Mouse (Mus musculus) stomach, embryonic 15.5 days (tissue): ENCODE measurements around the gene Nmnat1. TPM values are rescaled to one million over a fixed set of nuclear protein-coding genes. Genes with fewer than 3 reads are reported as not detected.
"Not testable (repeated sequence)": the region's sequence is repeated elsewhere in the genome, so short reads cannot be mapped to it uniquely, and the experiment has no call there.

Source experiments
- ATAC-seq: fragments of 200-750 bp; cut with Nextera tagmentation; 2 replicates; pipeline ENCODE4 v1.8.0; 2017; ENCODE audit warnings: low read depth, moderate number of reproducible peaks, moderate TSS enrichment; ENCODE audit not compliant: insufficient read depth, low FRiP score
- H3K27ac ChIP-seq: fragments of 300-500 bp; sonication (generic); 2 replicates; pipeline ENCODE4 v1.5.1; 2015; ENCODE audit warnings: mild to moderate bottlenecking, inconsistent platforms
- H3K27me3 ChIP-seq: fragments of 300-500 bp; sonication (generic); replicated peaks from 2 replicates; pipeline ENCODE4 v1.6.1; 2015; ENCODE audit warnings: inconsistent platforms
- H3K36me3 ChIP-seq: fragments of 300-500 bp; sonication (generic); 2 replicates; pipeline ENCODE4 v1.6.1; 2015; ENCODE audit warnings: inconsistent platforms
- H3K4me1 ChIP-seq: fragments of 300-500 bp; sonication (generic); 2 replicates; pipeline ENCODE4 v1.6.1; 2015; ENCODE audit warnings: inconsistent platforms
- H3K4me2 ChIP-seq: fragments of 300-500 bp; sonication (generic); 2 replicates; pipeline ENCODE4 v1.6.1; 2015; ENCODE audit warnings: mild to moderate bottlenecking, inconsistent platforms
- H3K4me3 ChIP-seq: fragments of 300-500 bp; sonication (generic); replicated peaks from 2 replicates; pipeline ENCODE4 v1.5.1; 2015; ENCODE audit warnings: inconsistent platforms
- H3K9ac ChIP-seq: fragments of 300-500 bp; sonication (generic); 2 replicates; pipeline ENCODE4 v1.6.1; 2015; ENCODE audit warnings: inconsistent platforms
- H3K9me3 ChIP-seq: fragments of 300-500 bp; sonication (generic); 2 replicates; pipeline ENCODE4 v1.6.1; 2016; ENCODE audit warnings: inconsistent platforms
- WGBS: fragments of 180-500 bp; shearing (Covaris S2); methylation state at CpG from one replicate; pipeline ENCODE4 v1.1.7; 2015; 5-methylcytosine and 5-hydroxymethylcytosine counted together
- polyA plus RNA-seq: library from polyadenylated mRNA; unstranded; fragments of >200 nt; fragmentation: Nextera tagmentation; extraction: Ambion mirVana; gene quantifications from 2 replicates; pipeline ENCODE4 v1.2.1, GENCODE M21; 2015

The Nmnat1 gene
- polyA plus RNA-seq, 1 experiment from 2014 or later: 9.4 TPM

- H3K4me2 ChIP-seq: no peak overlapping the region
- H3K9ac ChIP-seq: no peak overlapping the region
- no peak overlapping the region for H3K4me3 ChIP-seq
- no peaks in the 10 kb centered on the region for H3K9me3 ChIP-seq
- no peaks in the 10 kb centered on the region for H3K27me3 ChIP-seq
- 69% methylated on average over 6 of the region's 6 CpGs for WGBS
- no peaks in the 10 kb centered on the region for H3K4me1 ChIP-seq
- H3K36me3 ChIP-seq: no peaks in the 10 kb centered on the region
- H3K27ac ChIP-seq: no peak overlapping the region
- no peak for ATAC-seq
These were observed 27.1 kb downstream of the Nmnat1 start for GRCm38 (mm10) chr4:149457831-149458430.

DNA sequence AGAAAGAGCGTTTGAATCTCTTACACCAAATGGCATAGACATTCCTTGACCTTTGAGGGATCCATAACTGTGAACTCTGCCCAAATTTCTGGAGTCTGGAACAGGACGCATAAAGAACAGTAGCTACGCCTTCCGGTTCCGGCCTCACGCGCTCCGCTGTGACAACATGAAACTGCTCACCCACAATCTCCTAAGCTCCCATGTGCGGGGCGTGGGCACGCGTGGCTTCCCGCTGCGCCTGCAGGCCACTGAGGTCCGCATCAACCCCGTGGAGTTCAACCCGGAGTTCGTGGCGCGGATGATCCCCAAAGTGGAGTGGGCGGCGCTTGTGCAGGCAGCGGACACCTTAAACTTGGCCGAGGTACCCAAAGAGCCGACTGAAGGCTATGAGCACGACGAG lies 27.8 kb downstream of the Nmnat1 start:
- not testable (repeated sequence) for H3K4me3 ChIP-seq, ATAC-seq, H3K9me3 ChIP-seq, H3K27ac ChIP-seq, H3K36me3 ChIP-seq, H3K4me1 ChIP-seq, H3K9ac ChIP-seq, H3K4me2 ChIP-seq, H3K27me3 ChIP-seq
- 85% methylated on average over 27 of the region's 27 CpGs for WGBS

GRCm38 (mm10) chr4:149454879-149455278 lies 30.1 kb downstream of the Nmnat1 start, which contains the start of gene Rbp7:
Gene Rbp7 (minus strand): TSS chr4:149454978.
- Histone ChIP-seq H3K9ac (no peak within 1 kb of the TSS), H3K27me3 (no peaks in the 10 kb centered on the region), H3K4me3 (no peak within 1 kb of the TSS), H3K4me1 (no peaks in the 10 kb centered on the region), H3K36me3 (no peaks in the 10 kb centered on the region), H3K4me2 (no peak within 1 kb of the TSS), H3K9me3 (no peaks in the 10 kb centered on the region), H3K27ac (no peak within 1 kb of the TSS)
- WGBS: 41% methylated on average over 8 of the region's 8 CpGs
- ATAC-seq: no peak

GRCm38 (mm10) chr4:149454263-149454662 lies 30.7 kb downstream of the Nmnat1 start:
- H3K27me3 ChIP-seq: no peaks in the 10 kb centered on the region
- ATAC-seq: no peak
- no peak overlapping the region for H3K4me2 ChIP-seq
- H3K36me3 ChIP-seq: no peaks in the 10 kb centered on the region
- H3K4me3 ChIP-seq: no peak overlapping the region
- H3K27ac ChIP-seq: no peak overlapping the region
- no peaks in the 10 kb centered on the region for H3K4me1 ChIP-seq
- 72% methylated on average over 17 of the region's 17 CpGs for WGBS
- H3K9me3 ChIP-seq: no peaks in the 10 kb centered on the region
- H3K9ac ChIP-seq: no peak overlapping the region

DNA sequence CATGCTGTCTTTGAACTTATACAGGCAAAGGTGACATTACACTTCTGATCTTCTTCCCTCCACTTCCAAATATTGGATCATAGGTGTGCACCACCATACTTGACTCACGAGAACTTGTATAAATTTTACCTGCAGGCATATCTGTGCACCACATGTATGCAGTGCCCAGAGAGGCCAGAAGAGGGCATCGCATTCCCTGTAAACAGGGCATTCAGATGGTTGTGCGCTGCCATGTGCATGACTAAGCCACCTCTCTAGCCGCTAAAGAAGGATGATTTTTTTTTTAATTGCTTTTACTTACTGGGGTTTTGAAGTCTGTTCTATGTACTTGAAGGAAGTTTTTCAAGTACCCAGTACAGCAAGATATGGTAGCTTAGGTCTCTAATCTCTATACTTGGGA lies 31.3 kb downstream of the Nmnat1 start:
- no peaks in the 10 kb centered on the region for H3K27me3 ChIP-seq
- no peak for ATAC-seq
- H3K9ac ChIP-seq: no peak overlapping the region
- no peaks in the 10 kb centered on the region for H3K36me3 ChIP-seq
- no peaks in the 10 kb centered on the region for H3K4me1 ChIP-seq
- no peaks in the 10 kb centered on the region for H3K9me3 ChIP-seq
- no peak overlapping the region for H3K4me2 ChIP-seq
- H3K4me3 ChIP-seq: no peak overlapping the region
- H3K27ac ChIP-seq: no peak overlapping the region
- 84% methylated on average over 4 of the region's 4 CpGs for WGBS

DNA sequence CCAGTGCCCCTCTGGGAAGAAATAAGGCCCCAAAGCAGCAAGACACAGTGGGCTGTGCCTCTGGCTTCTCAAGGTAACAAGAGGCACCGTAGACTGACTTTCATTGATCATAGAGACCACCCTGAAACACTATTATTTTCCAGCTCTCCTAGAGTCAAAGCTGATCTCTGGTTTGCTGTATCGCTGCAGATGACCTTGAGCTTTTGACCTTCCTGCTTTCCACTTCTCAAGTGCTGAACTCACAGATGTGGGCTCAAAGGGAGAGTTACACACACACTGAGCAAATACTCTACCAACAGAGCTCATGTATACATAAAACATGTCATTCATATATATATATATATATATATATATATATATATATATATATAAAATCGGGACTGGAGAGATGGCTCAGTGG lies 34.4 kb downstream of the Nmnat1 start:
- WGBS: 76% methylated on average over 3 of the region's 3 CpGs
- ATAC-seq: no peak
- H3K4me2 ChIP-seq: no peak overlapping the region
- H3K9me3 ChIP-seq: no peaks in the 10 kb centered on the region
- no peak overlapping the region for H3K27ac ChIP-seq
- no peak overlapping the region for H3K4me3 ChIP-seq
- H3K36me3 ChIP-seq: no peaks in the 10 kb centered on the region
- 0 out of 2 replicates have a peak, but pooled peaks cover 7% of the 10 kb centered on the region for H3K4me1 ChIP-seq
- H3K9ac ChIP-seq: no peak overlapping the region
- no peaks in the 10 kb centered on the region for H3K27me3 ChIP-seq

- Histone ChIP-seq H3K27ac (peak overlapping the region; percentile 93), H3K27me3 (no peaks in the 10 kb centered on the region), H3K4me3 (no peak overlapping the region), H3K4me1 (0 out of 2 replicates have a peak, but pooled peaks cover 7% of the 10 kb centered on the region), H3K9ac (no peak overlapping the region), H3K4me2 (peak overlapping the region; percentile 78; the same call in 1 of the 2 replicates), H3K36me3 (no peaks in the 10 kb centered on the region), H3K9me3 (no peaks in the 10 kb centered on the region)
- 52% methylated on average over 1 of the region's 1 CpGs for WGBS
- no peak for ATAC-seq
These were observed 38.7 kb downstream of the Nmnat1 start for GRCm38 (mm10) chr4:149446309-149446708.

DNA sequence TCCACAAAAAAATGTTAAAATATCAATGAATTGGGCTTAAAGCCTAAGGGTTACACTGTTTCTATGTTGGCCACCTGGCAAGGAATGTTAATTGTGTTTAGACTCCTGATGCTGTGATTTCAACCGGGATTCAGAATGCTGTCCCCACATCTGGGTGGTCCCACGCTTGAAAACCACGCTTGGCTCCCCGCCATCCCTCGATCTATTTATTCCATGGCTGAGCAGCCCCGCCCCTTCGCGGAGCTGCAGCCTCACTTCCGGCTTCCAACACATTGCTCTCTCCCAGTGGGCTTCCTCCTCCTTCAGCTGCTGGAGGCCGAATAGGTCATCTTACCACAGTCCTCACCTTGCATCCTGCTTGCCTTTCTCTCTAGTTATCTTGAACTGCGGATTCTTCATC lies 39.1 kb downstream of the Nmnat1 start:
- Histone ChIP-seq H3K4me2 (peak overlapping the region; percentile 78), H3K9ac (no peak overlapping the region), H3K4me1 (0 out of 2 replicates have a peak, but pooled peaks cover 7% of the 10 kb centered on the region), H3K36me3 (no peaks in the 10 kb centered on the region), H3K4me3 (peak overlapping the region; percentile 38), H3K27me3 (no peaks in the 10 kb centered on the region), H3K27ac (peak overlapping the region; percentile 93), H3K9me3 (no peaks in the 10 kb centered on the region)
- ATAC-seq: peak; percentile 33; the same call in 1 of the 2 replicates
- WGBS: 4% methylated on average over 11 of the region's 11 CpGs

DNA sequence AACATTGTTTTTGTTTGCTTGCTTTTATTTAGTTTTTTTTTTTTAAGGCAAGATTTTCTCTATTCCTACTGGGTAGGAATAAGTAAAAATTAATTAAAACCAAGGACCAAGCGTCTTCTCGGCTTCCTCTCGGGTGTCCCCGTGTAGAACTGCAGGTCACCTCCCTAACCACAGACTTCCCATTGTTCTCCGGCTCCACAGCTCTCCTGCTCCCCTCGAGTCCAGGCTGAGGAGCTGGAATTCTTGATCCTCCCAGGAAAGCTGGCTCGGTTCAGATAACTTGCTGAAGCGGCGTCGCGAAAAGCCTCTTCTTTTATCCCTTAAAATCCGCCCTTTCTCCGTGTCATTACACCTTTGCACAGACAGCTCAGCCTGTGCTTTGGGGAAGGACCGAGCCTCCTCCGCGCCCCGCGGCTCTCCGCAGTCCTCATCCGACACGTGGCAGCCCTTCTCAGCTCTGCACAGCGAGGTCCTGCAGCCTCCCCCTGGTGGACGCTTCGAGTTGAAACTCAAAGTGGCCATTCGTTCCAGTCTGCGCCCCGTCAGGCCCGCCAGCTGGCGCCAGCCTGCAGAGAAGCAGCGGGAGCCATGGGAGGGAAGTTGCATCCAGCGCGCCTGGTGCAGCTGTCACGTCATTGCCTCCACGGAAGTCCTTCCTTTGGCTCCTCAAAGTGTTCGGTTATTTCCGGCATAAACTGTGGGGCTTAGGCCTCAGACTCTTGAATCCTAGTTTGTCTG lies 39.9 kb downstream of the Nmnat1 start:
- Histone ChIP-seq H3K36me3 (no peaks in the 10 kb centered on the region), H3K27me3 (no peaks in the 10 kb centered on the region), H3K27ac (peak overlapping the region; percentile 93), H3K9me3 (no peaks in the 10 kb centered on the region), H3K4me3 (peak overlapping the region; percentile 38), H3K9ac (peak overlapping the region; percentile 53; the same call in 1 of the 2 replicates), H3K4me2 (peak overlapping the region; percentile 78), H3K4me1 (0 out of 2 replicates have a peak, but pooled peaks cover 7% of the 10 kb centered on the region)
- ATAC-seq: peak; percentile 95
- under 1% methylated on average over 36 of the region's 36 CpGs for WGBS

DNA sequence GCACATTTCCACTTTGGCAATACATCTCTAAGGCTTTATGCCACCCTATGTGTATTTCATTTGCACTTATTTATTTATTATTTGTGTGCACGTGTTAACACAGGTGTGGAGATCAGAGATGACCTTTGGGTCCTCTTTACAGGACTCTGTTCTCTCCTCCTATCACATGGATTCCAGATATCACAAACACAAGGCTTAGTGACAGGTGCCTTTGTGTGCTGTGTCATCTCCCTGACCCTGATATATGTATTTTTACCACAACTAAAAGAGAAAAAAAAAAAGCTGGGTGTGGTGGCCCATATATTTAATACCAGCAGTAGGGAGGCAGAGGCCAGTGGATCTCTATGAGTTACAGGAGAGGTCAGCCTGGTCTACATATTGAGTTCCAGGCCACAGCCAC lies 40.5 kb downstream of the Nmnat1 start:
- Histone ChIP-seq H3K27me3 (no peaks in the 10 kb centered on the region), H3K4me1 (0 out of 2 replicates have a peak, but pooled peaks cover 7% of the 10 kb centered on the region), H3K9me3 (no peaks in the 10 kb centered on the region), H3K9ac (no peak overlapping the region), H3K27ac (peak overlapping the region; percentile 35; the same call in 1 of the 2 replicates), H3K4me3 (no peak overlapping the region; the same call in 1 of the 2 replicates), H3K36me3 (no peaks in the 10 kb centered on the region), H3K4me2 (0 out of 2 replicates have a peak overlapping the region, but pooled peaks have one; percentile 78)
- ATAC-seq: no peak
- WGBS: 43% methylated on average over 1 of the region's 1 CpGs

DNA sequence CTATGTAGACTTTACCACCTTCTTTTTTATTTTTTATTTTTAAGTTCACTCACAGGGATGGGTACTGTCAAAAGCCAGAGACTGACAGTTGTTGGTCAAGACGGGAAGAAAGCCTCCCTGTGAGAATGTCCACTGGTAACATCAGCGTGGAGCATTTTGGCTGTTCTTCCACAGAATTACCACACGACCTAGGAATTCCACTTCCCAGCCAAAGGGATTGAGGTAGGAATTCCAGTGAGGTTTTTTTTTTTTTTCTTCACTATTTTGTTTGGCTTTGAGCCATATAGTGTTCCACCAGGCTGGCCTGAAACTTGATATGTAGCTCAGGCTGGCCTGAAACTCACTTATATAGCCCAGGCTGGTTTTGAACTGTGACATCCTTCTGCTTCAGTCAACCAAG lies 42.6 kb downstream of the Nmnat1 start:
- 27% methylated on average over 3 of the region's 3 CpGs for WGBS

GRCm38 (mm10) chr4:149440576-149440975 lies 44.4 kb downstream of the Nmnat1 start:
- no peak for ATAC-seq
- Histone ChIP-seq H3K9me3 (no peaks in the 10 kb centered on the region), H3K9ac (no peak overlapping the region), H3K27ac (no peak overlapping the region), H3K4me2 (no peak overlapping the region), H3K4me3 (no peak overlapping the region), H3K4me1 (no peaks in the 10 kb centered on the region), H3K36me3 (no peaks in the 10 kb centered on the region), H3K27me3 (no peaks in the 10 kb centered on the region)
- 67% methylated on average over 8 of the region's 8 CpGs for WGBS

More for the DNA sequence above, 42.6 kb downstream of the Nmnat1 start:
- no peak for ATAC-seq
- H3K4me2 ChIP-seq: no peak overlapping the region
- no peaks in the 10 kb centered on the region for H3K9me3 ChIP-seq
- 0 out of 2 replicates have a peak, but pooled peaks cover 7% of the 10 kb centered on the region for H3K4me1 ChIP-seq
- no peaks in the 10 kb centered on the region for H3K36me3 ChIP-seq
- H3K27ac ChIP-seq: no peak overlapping the region
- no peaks in the 10 kb centered on the region for H3K27me3 ChIP-seq
- H3K9ac ChIP-seq: no peak overlapping the region
- no peak overlapping the region for H3K4me3 ChIP-seq
